Mouse (Mus musculus): ENCODE measurements at regions not wholly inside any gene's neighbourhood (a gene's known extent, or its start where the extent isn't known, plus 50 kb on each side); places are given as distances from the start of the nearest gene placed in this dataset.
"Not testable (repeated sequence)": the region's sequence is repeated elsewhere in the genome, so short reads cannot be mapped to it uniquely, and the experiment has no call there.

- Histone ChIP-seq H3K4me3 (ENCODE audit: insufficient read depth, low read depth, low read length) (no peak overlapping the region), H3K27ac (replicated peaks; ENCODE audit: low read depth, low read length) (no peak overlapping the region), H3K4me1 (ENCODE audit: control insufficient read depth, insufficient read depth, insufficient read length, low read length) (no peaks in the 10 kb centered on the region)
These were observed 207.3 kb upstream of the Htr1f start for GRCm38 (mm10) chr16:65312947-65313346.

DNA sequence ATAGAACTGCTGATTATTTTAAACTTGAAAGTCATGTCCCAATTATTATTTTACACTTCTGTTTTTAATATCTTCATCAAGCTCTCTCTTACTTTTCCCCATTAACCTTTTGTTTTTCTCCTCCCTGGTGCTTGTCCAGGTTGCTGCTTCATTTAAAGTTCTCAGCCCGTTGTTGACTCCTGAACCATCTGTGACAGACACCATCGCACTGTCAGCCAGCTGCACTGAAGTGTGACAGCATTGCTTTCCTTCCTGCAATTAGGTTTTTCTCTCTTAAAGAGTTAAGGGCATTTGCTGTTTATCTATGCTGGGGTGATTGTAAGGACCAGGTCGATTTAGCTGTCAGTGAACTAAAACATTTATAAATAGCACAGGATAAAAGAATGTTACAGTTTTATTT lies 205.3 kb upstream of the Pou1f1 start:
- Histone ChIP-seq H3K4me3 (ENCODE audit: insufficient read depth, low read depth, low read length) (no peak overlapping the region), H3K27ac (replicated peaks; ENCODE audit: low read depth, low read length) (no peak overlapping the region), H3K4me1 (ENCODE audit: control insufficient read depth, insufficient read depth, insufficient read length, low read length) (no peaks in the 10 kb centered on the region)

- Histone ChIP-seq H3K27ac (replicated peaks; ENCODE audit: low read depth, low read length) (no peak overlapping the region), H3K4me1 (ENCODE audit: control insufficient read depth, insufficient read depth, insufficient read length, low read length) (no peaks in the 10 kb centered on the region), H3K4me3 (ENCODE audit: insufficient read depth, low read depth, low read length) (no peak overlapping the region)
These were observed 187.9 kb upstream of the Pou1f1 start for GRCm38 (mm10) chr16:65332412-65332811.

DNA sequence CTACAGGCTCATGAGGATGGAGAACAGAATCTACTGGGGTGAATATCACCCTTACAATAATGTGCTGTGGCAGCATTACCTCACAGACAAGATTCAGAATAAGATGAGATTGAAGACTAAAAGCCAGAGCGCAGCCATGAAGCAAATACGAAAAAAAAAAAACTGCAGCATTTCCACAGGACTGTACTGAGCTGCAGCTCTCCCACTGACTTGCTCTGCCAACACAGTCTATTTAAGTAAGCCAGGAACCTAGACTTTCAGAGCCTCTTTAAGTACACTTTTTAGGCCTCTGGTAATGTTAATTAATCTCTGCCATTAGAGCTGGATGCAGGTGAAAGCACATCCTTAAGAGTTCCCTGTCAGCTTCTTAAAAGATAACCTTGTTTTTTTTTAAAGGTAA lies 181.1 kb upstream of the Pou1f1 start:
- Histone ChIP-seq H3K4me1 (ENCODE audit: control insufficient read depth, insufficient read depth, insufficient read length, low read length) (no peaks in the 10 kb centered on the region), H3K27ac (replicated peaks; ENCODE audit: low read depth, low read length) (no peak overlapping the region), H3K4me3 (ENCODE audit: insufficient read depth, low read depth, low read length) (no peak overlapping the region)

- Histone ChIP-seq H3K4me3 (ENCODE audit: insufficient read depth, low read depth, low read length) (no peak overlapping the region), H3K27ac (replicated peaks; ENCODE audit: low read depth, low read length) (no peak overlapping the region), H3K4me1 (ENCODE audit: control insufficient read depth, insufficient read depth, insufficient read length, low read length) (no peaks in the 10 kb centered on the region)
These were observed 160.4 kb upstream of the Pou1f1 start for GRCm38 (mm10) chr16:65359881-65360280.

DNA sequence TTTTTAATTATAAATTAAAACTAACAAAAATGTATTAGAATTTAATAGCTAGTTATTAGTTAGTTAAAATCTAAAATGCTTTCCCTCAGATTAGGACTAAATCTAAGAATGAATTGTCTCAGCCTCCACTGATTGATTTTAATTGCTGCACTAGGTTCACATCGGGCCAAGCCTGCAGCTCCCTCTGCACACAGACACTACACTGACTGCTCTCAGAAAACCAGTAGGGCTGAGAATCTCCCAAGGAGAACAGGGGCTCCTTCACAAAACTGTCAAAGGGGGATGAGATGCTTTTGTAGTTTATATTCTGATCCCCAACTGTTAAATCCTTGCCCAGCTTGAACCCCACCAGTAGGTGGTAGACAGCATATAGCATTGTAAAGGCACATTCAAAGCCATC lies 151.0 kb upstream of the Pou1f1 start:
- no peak overlapping the region for H3K27ac ChIP-seq (replicated peaks; ENCODE audit: low read depth, low read length)
- no peaks in the 10 kb centered on the region for H3K4me1 ChIP-seq (ENCODE audit: control insufficient read depth, insufficient read depth, insufficient read length, low read length)
- H3K4me3 ChIP-seq (ENCODE audit: insufficient read depth, low read depth, low read length): no peak overlapping the region

GRCm38 (mm10) chr16:65370939-65371338 lies 149.4 kb upstream of the Pou1f1 start:
- Histone ChIP-seq H3K4me3 (ENCODE audit: insufficient read depth, low read depth, low read length) (no peak overlapping the region), H3K4me1 (ENCODE audit: control insufficient read depth, insufficient read depth, insufficient read length, low read length) (no peaks in the 10 kb centered on the region), H3K27ac (replicated peaks; ENCODE audit: low read depth, low read length) (no peak overlapping the region)

DNA sequence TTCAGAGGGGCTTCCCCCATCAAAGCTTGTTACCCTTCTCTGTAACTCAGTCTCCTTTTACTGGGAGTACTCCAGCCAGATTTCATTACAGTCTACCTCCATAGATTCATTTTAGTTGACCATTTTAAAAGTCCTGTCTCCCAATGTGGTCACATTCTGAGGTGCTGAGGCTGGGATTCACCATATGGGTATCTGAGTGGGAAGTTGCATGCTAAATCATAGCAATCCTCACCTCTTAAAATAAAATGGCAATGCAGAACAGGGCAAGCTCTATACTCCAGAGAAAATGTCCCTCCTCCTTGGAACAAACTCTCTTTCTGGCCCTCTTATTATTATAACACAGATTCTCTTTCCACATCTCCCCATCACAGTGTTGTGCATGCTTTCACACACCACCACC lies 143.8 kb upstream of the Pou1f1 start:
- Histone ChIP-seq H3K4me1 (ENCODE audit: control insufficient read depth, insufficient read depth, insufficient read length, low read length) (no peaks in the 10 kb centered on the region), H3K4me3 (ENCODE audit: insufficient read depth, low read depth, low read length) (no peak overlapping the region)

GRCm38 (mm10) chr16:65378276-65378675 lies 142.0 kb upstream of the Pou1f1 start:
- no peak overlapping the region for H3K27ac ChIP-seq (replicated peaks; ENCODE audit: low read depth, low read length)
- H3K4me1 ChIP-seq (ENCODE audit: control insufficient read depth, insufficient read depth, insufficient read length, low read length): no peaks in the 10 kb centered on the region
- H3K4me3 ChIP-seq (ENCODE audit: insufficient read depth, low read depth, low read length): no peak overlapping the region

More for the DNA sequence above, 143.8 kb upstream of the Pou1f1 start:
- H3K27ac ChIP-seq (replicated peaks; ENCODE audit: low read depth, low read length): no peak overlapping the region

GRCm38 (mm10) chr16:65379939-65380338 lies 140.4 kb upstream of the Pou1f1 start:
- H3K4me3 ChIP-seq (ENCODE audit: insufficient read depth, low read depth, low read length): no peak overlapping the region
- no peaks in the 10 kb centered on the region for H3K4me1 ChIP-seq (ENCODE audit: control insufficient read depth, insufficient read depth, insufficient read length, low read length)
- H3K27ac ChIP-seq (replicated peaks; ENCODE audit: low read depth, low read length): no peak overlapping the region

- Histone ChIP-seq H3K4me1 (ENCODE audit: control insufficient read depth, insufficient read depth, insufficient read length, low read length) (no peaks in the 10 kb centered on the region), H3K27ac (replicated peaks; ENCODE audit: low read depth, low read length) (no peak overlapping the region)
These were observed 116.2 kb upstream of the Pou1f1 start for GRCm38 (mm10) chr16:65403926-65404648.

GRCm38 (mm10) chr16:65404816-65405215 lies 115.5 kb upstream of the Pou1f1 start:
- Histone ChIP-seq H3K4me3 (ENCODE audit: insufficient read depth, low read depth, low read length) (no peak overlapping the region), H3K27ac (replicated peaks; ENCODE audit: low read depth, low read length) (no peak overlapping the region)

More at GRCm38 (mm10) chr16:65403926-65404648, 116.2 kb upstream of the Pou1f1 start:
- no peak overlapping the region for H3K4me3 ChIP-seq (ENCODE audit: insufficient read depth, low read depth, low read length)

GRCm38 (mm10) chr16:65405824-65406556 lies 114.3 kb upstream of the Pou1f1 start:
- H3K4me3 ChIP-seq (ENCODE audit: insufficient read depth, low read depth, low read length): no peak overlapping the region
- H3K4me1 ChIP-seq (ENCODE audit: control insufficient read depth, insufficient read depth, insufficient read length, low read length): no peaks in the 10 kb centered on the region
- H3K27ac ChIP-seq (replicated peaks; ENCODE audit: low read depth, low read length): no peak overlapping the region

More at GRCm38 (mm10) chr16:65404816-65405215, 115.5 kb upstream of the Pou1f1 start:
- H3K4me1 ChIP-seq (ENCODE audit: control insufficient read depth, insufficient read depth, insufficient read length, low read length): no peaks in the 10 kb centered on the region

DNA sequence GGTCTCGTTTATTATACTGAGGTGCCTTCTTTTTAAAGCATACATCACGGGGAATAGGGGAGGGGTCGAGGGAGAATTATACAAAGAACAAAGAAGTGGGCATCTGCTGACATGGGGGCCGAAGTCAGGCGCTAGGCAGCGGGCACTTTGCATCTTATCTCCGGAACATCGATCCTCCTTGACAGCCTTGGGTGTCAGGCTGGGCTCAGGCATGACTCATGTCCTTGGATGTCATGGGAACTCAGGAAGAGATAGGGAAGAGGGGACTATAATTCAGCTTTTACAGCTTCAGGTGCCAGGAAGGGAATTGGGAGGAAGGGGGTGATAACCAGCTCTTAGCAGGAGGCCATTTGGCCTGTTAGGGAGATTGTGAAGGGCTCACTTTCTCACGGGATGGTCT lies 88.3 kb upstream of the Pou1f1 start:
- not testable (repeated sequence) for H3K4me3 ChIP-seq (ENCODE audit: insufficient read depth, low read depth, low read length); H3K4me1 ChIP-seq (ENCODE audit: control insufficient read depth, insufficient read depth, insufficient read length, low read length); H3K27ac ChIP-seq (replicated peaks; ENCODE audit: low read depth, low read length)

GRCm38 (mm10) chr16:65436076-65436475 lies 84.2 kb upstream of the Pou1f1 start:
- Histone ChIP-seq H3K27ac (replicated peaks; ENCODE audit: low read depth, low read length) (no peak overlapping the region), H3K4me1 (ENCODE audit: control insufficient read depth, insufficient read depth, insufficient read length, low read length) (no peaks in the 10 kb centered on the region), H3K4me3 (ENCODE audit: insufficient read depth, low read depth, low read length) (no peak overlapping the region)

DNA sequence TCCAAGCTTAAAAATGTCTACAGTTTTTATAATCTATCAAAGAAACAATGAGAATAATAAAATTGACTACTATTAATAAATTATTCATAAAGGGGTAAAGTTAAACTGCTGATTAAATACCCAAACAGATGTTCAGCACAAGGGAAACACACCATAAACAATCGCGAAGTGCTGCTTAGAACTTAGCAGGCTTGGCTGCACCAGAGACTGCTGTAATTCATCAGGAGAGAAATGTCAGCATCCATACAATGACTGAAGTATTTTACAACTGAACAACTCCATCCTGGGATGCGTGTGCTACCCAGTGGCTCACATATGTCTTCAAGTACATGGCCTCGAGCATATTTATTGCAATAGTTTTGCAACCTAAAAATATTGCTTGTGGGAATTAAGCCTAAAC lies 78.4 kb upstream of the Pou1f1 start:
- no peaks in the 10 kb centered on the region for H3K4me1 ChIP-seq (ENCODE audit: control insufficient read depth, insufficient read depth, insufficient read length, low read length)
- no peak overlapping the region for H3K4me3 ChIP-seq (ENCODE audit: insufficient read depth, low read depth, low read length)
- no peak overlapping the region for H3K27ac ChIP-seq (replicated peaks; ENCODE audit: low read depth, low read length)

All from brown adipose tissue, adult 24 weeks (tissue).